Mouse (Mus musculus) lung, postnatal 0 days (tissue): ENCODE results near the gene Kat6b. TPM values are rescaled to one million over a fixed set of nuclear protein-coding genes. Genes with fewer than 3 reads are reported as not detected.
A peak's percentile ranks its signal among the peaks of the same experiment; 100 is the strongest.

ENCODE experiments used
- ATAC-seq: fragments of 200-750 bp; cut with Nextera tagmentation; 2 replicates; pipeline ENCODE4 v1.8.0; 2017; ENCODE audit warnings: moderate library complexity
- DNase-seq: peaks from one replicate; pipeline ENCODE4 v3.0.0-alpha.2; 2016; ENCODE audit warnings: low spot score
- H3K27ac ChIP-seq: fragments of 300-500 bp; sonication (generic); 2 replicates; pipeline ENCODE4 v1.5.1; 2014; ENCODE audit warnings: antibody characterized with exemption, mild to moderate bottlenecking, low read length, mixed read lengths
- H3K27me3 ChIP-seq: fragments of 300-500 bp; sonication (generic); replicated peaks from 2 replicates; pipeline ENCODE4 v1.6.1; 2014; ENCODE audit warnings: low read length, mixed read lengths; ENCODE audit not compliant: insufficient read depth
- H3K36me3 ChIP-seq: fragments of 300-500 bp; sonication (generic); 2 replicates; pipeline ENCODE4 v1.6.1; 2014; ENCODE audit warnings: low read length, mixed read lengths; ENCODE audit not compliant: insufficient read depth
- H3K4me1 ChIP-seq: fragments of 300-500 bp; sonication (generic); 2 replicates; pipeline ENCODE4 v1.6.1; 2014; ENCODE audit warnings: antibody characterized with exemption, low read depth, low read length, mixed read lengths; ENCODE audit not compliant: insufficient read depth
- H3K4me2 ChIP-seq: fragments of 300-500 bp; sonication (generic); replicated peaks from 2 replicates; pipeline ENCODE4 v1.6.1; 2014; ENCODE audit warnings: low read depth, mild to moderate bottlenecking, low read length, moderate library complexity, mixed read lengths
- H3K4me3 ChIP-seq: fragments of 300-500 bp; sonication (generic); 2 replicates; pipeline ENCODE4 v1.5.1; 2014; ENCODE audit warnings: low read depth, low read length
- H3K9ac ChIP-seq: fragments of 300-500 bp; sonication (generic); replicated peaks from 2 replicates; pipeline ENCODE4 v1.6.1; 2014; ENCODE audit warnings: low read depth, mild to moderate bottlenecking
- H3K9me3 ChIP-seq: fragments of 300-500 bp; sonication (generic); 2 replicates; pipeline ENCODE4 v1.6.1; 2016; ENCODE audit warnings: low read length, mixed read lengths
- CTCF ChIP-seq: IDR thresholded peaks from 2 replicates; pipeline ENCODE4 v1.5.1; 2016; ENCODE audit warnings: antibody characterized with exemption, mild to moderate bottlenecking
- EP300 ChIP-seq: IDR thresholded peaks from 2 replicates; pipeline ENCODE4 v1.6.1; 2016; ENCODE audit warnings: antibody characterized with exemption, mild to moderate bottlenecking, control low read depth
- WGBS: fragments of 180-500 bp; shearing (Covaris S2); extraction: QIAGEN DNeasy Blood & Tissue Kit; methylation state at CpG from one replicate; pipeline ENCODE4 v1.1.7; 2014; 5-methylcytosine and 5-hydroxymethylcytosine counted together
- polyA plus RNA-seq: library from polyadenylated mRNA; unstranded; fragments of >200 nt; fragmentation: Nextera tagmentation; extraction: Ambion mirVana; gene quantifications from 2 replicates; pipeline ENCODE4 v1.2.1, GENCODE M21; 2015

Kat6b gene
- polyA plus RNA-seq: 5.3 and 6.1 TPM in 2 replicates

DNA sequence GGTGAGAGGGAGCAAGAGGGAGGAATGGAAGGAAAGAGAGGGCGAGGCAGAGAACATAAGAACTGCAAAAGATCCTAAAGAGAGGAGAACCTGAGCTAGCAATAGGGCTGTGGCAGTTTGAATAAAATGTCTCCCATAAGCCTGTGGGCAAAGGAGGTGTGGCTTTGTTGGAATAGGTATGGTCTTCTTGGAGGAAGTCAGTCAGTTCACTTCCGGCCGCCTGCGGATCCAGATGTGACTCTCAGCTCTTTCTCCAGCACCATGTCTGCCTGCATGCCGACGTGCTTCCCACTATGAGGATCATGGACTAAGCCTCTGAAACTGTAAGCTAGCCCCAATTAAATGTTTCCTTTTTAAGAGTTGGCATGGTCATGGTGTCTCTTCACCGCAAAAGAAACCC lies at the start of gene Kat6b:
Gene Kat6b (plus strand): TSS at position 204 of the 400 bp plus-strand sequence.
- WGBS: 91% methylated on average over 7 of the region's 7 CpGs
- Histone ChIP-seq H3K27me3 (no peaks in the 10 kb centered on the region), H3K36me3 (no peaks in the 10 kb centered on the region), H3K4me2 (no peak within 1 kb of the TSS), H3K9ac (no peak within 1 kb of the TSS), H3K27ac (no peak within 1 kb of the TSS), H3K4me1 (no peaks in the 10 kb centered on the region), H3K9me3 (no peaks in the 10 kb centered on the region), H3K4me3 (no peak within 1 kb of the TSS)
- no peak for TF ChIP-seq CTCF
- no peak for TF ChIP-seq EP300
- ATAC-seq: no peak
- DNase-seq: no peak

DNA sequence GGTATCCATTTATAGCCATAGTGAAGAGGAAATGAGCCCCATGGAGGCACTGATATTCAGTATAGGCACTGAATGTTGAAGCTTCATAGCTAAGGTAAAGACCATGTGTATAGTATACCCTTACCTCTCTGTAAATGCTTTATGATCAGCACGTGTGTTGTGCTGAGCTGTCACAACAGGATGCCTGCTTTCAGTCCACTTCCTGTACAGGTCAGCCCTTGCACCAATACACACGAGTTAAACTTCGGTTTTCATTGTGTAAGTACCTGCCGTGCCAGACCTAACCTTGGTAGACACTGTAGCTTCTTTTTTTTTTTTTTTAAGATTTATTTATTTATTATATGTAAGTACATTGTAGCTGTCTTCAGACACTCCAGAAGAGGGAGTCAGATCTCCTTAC lies 47.8 kb upstream of the Kat6b start:
- Histone ChIP-seq H3K27ac (no peak overlapping the region), H3K4me3 (no peak overlapping the region), H3K36me3 (no peaks in the 10 kb centered on the region), H3K9me3 (no peaks in the 10 kb centered on the region), H3K27me3 (no peaks in the 10 kb centered on the region), H3K9ac (no peak overlapping the region), H3K4me2 (no peak overlapping the region), H3K4me1 (no peaks in the 10 kb centered on the region)
- TF ChIP-seq CTCF: no peak
- no peak for TF ChIP-seq EP300
- WGBS: 60% methylated on average over 4 of the region's 4 CpGs
- no peak for DNase-seq
- no peak for ATAC-seq

DNA sequence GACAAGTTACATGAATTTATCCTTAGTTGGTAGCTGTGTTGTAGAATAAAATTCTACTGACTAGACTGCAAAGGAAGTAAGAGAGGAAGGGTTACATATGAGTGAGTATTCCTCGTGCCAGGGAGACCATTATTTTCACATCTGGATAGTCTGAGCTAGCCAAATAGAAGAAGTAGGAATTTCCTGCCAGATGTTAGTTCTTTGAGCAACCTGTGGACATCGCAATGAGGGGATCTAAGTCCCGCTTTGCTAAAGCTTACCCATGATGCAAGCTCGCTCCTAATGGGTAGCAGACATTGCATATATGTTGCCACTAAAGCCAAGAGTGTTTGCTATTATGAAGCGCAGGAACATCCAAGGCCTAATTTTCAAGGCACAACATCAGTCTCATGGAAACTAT lies 47.2 kb upstream of the Kat6b start:
- no peak overlapping the region for H3K4me2 ChIP-seq
- no peaks in the 10 kb centered on the region for H3K36me3 ChIP-seq
- no peak overlapping the region for H3K9ac ChIP-seq
- no peak for TF ChIP-seq CTCF
- H3K27ac ChIP-seq: no peak overlapping the region
- H3K9me3 ChIP-seq: no peaks in the 10 kb centered on the region
- no peak for DNase-seq
- no peaks in the 10 kb centered on the region for H3K4me1 ChIP-seq
- WGBS: 70% methylated on average over 5 of the region's 5 CpGs
- H3K4me3 ChIP-seq: no peak overlapping the region
- ATAC-seq: no peak
- no peaks in the 10 kb centered on the region for H3K27me3 ChIP-seq

DNA sequence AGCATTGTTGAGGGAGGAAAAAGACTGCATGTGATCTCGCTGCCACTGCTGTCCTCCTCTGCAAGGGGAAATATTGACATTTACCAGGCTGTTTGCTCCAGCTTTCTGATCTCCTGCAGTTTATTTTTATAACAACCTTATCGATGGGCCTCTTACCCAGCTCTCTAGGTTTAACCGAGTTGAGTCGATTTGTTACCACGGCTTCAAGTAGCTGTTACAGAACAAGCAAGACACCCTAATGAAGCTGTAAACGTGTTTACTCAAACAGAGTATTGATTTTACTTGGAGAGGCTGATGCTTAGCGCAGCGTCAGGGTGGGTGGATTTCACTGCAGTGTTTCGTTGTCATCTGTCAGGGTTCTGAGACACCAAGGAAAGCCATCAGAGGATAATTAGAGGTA lies 46.5 kb upstream of the Kat6b start:
- ATAC-seq (no peak), DNase-seq (no peak)
- Histone ChIP-seq H3K36me3 (no peaks in the 10 kb centered on the region), H3K27me3 (no peaks in the 10 kb centered on the region), H3K4me2 (no peak overlapping the region), H3K9ac (no peak overlapping the region), H3K4me3 (no peak overlapping the region), H3K27ac (no peak overlapping the region), H3K9me3 (no peaks in the 10 kb centered on the region), H3K4me1 (no peaks in the 10 kb centered on the region)
- TF ChIP-seq CTCF (no peak), EP300 (no peak)
- WGBS: 37% methylated on average over 9 of the region's 9 CpGs

DNA sequence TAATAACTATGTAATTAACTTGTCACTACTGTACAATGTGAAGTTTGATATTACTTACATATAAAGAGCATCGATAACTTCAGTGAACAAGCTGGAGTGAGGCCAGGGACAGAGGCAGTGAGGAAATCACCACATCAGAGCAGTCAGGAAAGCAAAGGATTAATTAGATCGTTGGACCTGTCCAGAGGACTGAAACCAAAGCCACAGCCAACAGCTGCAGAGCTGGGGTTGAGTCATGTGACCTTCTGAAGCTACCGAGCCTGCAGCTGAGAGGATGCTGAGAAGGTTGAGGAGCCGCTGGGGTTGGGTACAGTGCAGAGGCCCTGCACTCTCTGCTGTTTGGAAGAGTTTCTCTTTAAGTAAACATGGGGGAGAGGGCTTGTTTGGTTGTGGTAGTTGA lies 41.4 kb upstream of the Kat6b start:
- no peak overlapping the region for H3K4me3 ChIP-seq
- H3K9me3 ChIP-seq: no peaks in the 10 kb centered on the region
- WGBS: 26% methylated on average over 4 of the region's 4 CpGs
- ATAC-seq: no peak
- H3K4me1 ChIP-seq: no peaks in the 10 kb centered on the region
- H3K9ac ChIP-seq: no peak overlapping the region
- H3K27ac ChIP-seq: no peak overlapping the region
- no peak overlapping the region for H3K4me2 ChIP-seq
- no peaks in the 10 kb centered on the region for H3K36me3 ChIP-seq
- H3K27me3 ChIP-seq: no peaks in the 10 kb centered on the region
- DNase-seq: no peak
- TF ChIP-seq CTCF (no peak), EP300 (no peak)

DNA sequence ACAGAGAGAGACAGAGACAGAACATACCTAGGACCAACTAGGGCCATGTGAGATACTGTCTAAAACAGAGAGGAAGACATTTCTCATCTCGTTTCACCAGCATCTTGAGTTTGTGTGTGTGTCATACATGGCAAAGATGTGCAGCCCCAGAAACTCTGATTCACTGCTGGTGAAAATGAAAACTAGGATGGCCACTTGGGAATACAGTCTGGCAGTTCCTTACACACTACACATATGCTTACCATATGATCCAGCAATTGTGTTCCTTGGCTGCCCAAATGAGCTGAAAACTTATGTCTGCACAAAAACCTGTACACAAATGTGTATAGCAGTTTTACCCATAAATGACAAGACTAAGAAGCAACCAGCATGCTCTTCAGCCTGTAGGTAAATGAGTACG lies 40.7 kb upstream of the Kat6b start:
- 93% methylated on average over 2 of the region's 2 CpGs for WGBS
- H3K27me3 ChIP-seq: no peaks in the 10 kb centered on the region
- H3K9me3 ChIP-seq: no peaks in the 10 kb centered on the region
- H3K9ac ChIP-seq: no peak overlapping the region
- no peaks in the 10 kb centered on the region for H3K4me1 ChIP-seq
- DNase-seq (no peak), ATAC-seq (no peak)
- no peak overlapping the region for H3K4me2 ChIP-seq
- H3K4me3 ChIP-seq: no peak overlapping the region
- no peaks in the 10 kb centered on the region for H3K36me3 ChIP-seq
- TF ChIP-seq CTCF (no peak), EP300 (no peak)
- no peak overlapping the region for H3K27ac ChIP-seq

DNA sequence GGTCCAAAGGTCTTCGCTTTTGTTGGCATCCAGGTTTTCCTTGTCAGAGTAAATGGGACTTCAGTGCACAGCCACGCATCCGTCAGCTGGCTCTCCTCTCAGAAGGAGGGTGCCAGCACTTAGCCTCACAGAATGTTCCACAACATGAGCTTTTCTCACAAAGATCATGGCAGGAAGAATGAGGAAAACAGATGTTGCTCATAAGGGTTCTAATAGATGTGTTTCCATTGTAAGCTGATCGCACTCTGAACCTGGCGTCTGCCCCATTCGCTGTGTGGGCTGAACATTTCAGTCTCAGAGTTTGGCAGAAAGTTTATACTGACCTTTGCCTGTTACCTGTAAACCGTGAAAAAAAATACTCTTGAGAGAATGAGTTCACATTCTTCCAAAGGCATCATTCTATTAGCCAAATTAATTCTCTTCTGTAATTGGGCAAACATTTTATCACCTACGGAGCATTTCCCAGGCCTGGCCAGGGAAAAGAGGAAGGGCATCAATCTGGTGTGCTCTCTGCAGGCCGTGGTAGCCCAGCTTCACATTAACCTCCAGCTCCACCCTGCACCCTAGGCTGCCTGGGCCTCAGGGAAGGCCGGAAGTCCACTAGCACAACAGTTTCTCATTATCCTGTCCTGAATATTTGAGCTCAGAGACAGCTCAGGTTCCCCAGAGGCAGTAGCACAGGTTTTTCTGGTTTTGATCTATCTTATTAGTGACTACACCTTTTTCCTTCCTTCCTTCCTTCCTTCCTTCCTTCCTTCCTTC lies 39.3 kb upstream of the Kat6b start:
- Histone ChIP-seq H3K9ac (no peak overlapping the region), H3K27me3 (no peaks in the 10 kb centered on the region), H3K4me3 (no peak overlapping the region), H3K27ac (no peak overlapping the region), H3K36me3 (no peaks in the 10 kb centered on the region), H3K4me2 (no peak overlapping the region), H3K4me1 (no peaks in the 10 kb centered on the region), H3K9me3 (no peaks in the 10 kb centered on the region)
- DNase-seq (peak; percentile 17), ATAC-seq (no peak; the same call in 1 of the 2 replicates)
- WGBS: 70% methylated on average over 10 of the region's 10 CpGs
- TF ChIP-seq CTCF (no peak), EP300 (no peak)
